Mouse (Mus musculus): ENCODE results near the gene Rras. TPM values are rescaled to one million over a fixed set of nuclear protein-coding genes. Genes with fewer than 3 reads are reported as not detected.

Rras gene
- total and polyA plus RNA-seq, 3 experiments: 5.0 to 24.1 TPM; not detected in 1

- peak overlapping the region; percentile 69 for H3K27ac ChIP-seq (ENCODE audit: control insufficient read depth, low read depth, low read length)
- peaks cover 54% of the 10 kb centered on the region for H3K79me2 ChIP-seq (ENCODE audit: control insufficient read depth, insufficient read depth, low read length, poor library complexity)
- H3K4me1 ChIP-seq (ENCODE audit: control insufficient read depth in 1 of 2, insufficient read depth in 2 of 2, low read length in 2 of 2): peaks cover 0 to 16% of the 10 kb centered on the region in 2 experiments; a peak in 3 of 4 replicates
- H3K9me3 ChIP-seq (replicated peaks; ENCODE audit: insufficient read depth, low read length): no peaks in the 10 kb centered on the region
- TF ChIP-seq USF1 (IDR thresholded peaks at IDR 0.05; ENCODE audit: low read depth, low read length) (peak; percentile 40; the same call in 1 of the 2 replicates), TAL1 (IDR thresholded peaks at IDR 0.05; ENCODE audit: low read length) (peak; percentile 58), CHD2 (IDR thresholded peaks at IDR 0.05; ENCODE audit: low read length) (no peak), ZNF384 (IDR thresholded peaks at IDR 0.05; ENCODE audit: low read depth, low read length) (peak; percentile 82), BHLHE40 (IDR thresholded peaks at IDR 0.05; ENCODE audit: borderline replicate concordance, low read depth, low read length) (no peak), EP300 (IDR thresholded peaks at IDR 0.05; ENCODE audit: low read depth in 1 of 2, low read length in 2 of 2) (0 out of 4 replicates have a peak, but pooled peaks have one; percentile 13 to 19), GABPA (IDR thresholded peaks at IDR 0.05; ENCODE audit: low read depth, low read length) (no peak), POLR2A (IDR thresholded peaks at IDR 0.05; ENCODE audit: control insufficient read depth in 1 of 2, insufficient read depth in 1 of 2, low read depth in 1 of 2, low read length in 2 of 2, poor library complexity in 1 of 2) (peak in 1 of 2 experiments; percentile 51; a peak in 2 of 4 replicates), TBP (IDR thresholded peaks at IDR 0.05; ENCODE audit: low read depth, low read length) (peak; percentile 46; the same call in 1 of the 2 replicates), NELFE (IDR thresholded peaks at IDR 0.05; ENCODE audit: low read depth, low read length) (0 out of 2 replicates have a peak, but pooled peaks have one; percentile 32), GATA1 (IDR thresholded peaks at IDR 0.05; ENCODE audit: low read depth, low read length) (peak; percentile 39), MAX (IDR thresholded peaks at IDR 0.05; ENCODE audit: low read length) (no peak), POLR2AphosphoS2 (IDR thresholded peaks at IDR 0.05; ENCODE audit: low read length) (no peak), CHD1 (IDR thresholded peaks at IDR 0.05; ENCODE audit: low read depth, low read length) (no peak), USF2 (IDR thresholded peaks at IDR 0.05; ENCODE audit: borderline replicate concordance in 1 of 2, insufficient read depth in 1 of 2, low read depth in 1 of 2, low read length in 2 of 2) (no peak)
- peak; percentile 88 for DNase-seq (ENCODE audit: low read depth, low spot score)
- peak overlapping the region; percentile 57 for H3K9ac ChIP-seq (ENCODE audit: control insufficient read depth, low read depth, low read length, poor library complexity, severe bottlenecking)
- no peaks in the 10 kb centered on the region for H3K27me3 ChIP-seq (ENCODE audit: control insufficient read depth in 1 of 2, insufficient read depth in 2 of 2, low read length in 2 of 2)
- peak overlapping the region; percentile 8 to 23 for H3K4me3 ChIP-seq (ENCODE audit: control insufficient read depth in 1 of 2, insufficient read depth in 1 of 2, low read depth in 2 of 2, low read length in 2 of 2)
- peaks cover 0 to 16% of the 10 kb centered on the region in 2 experiments; a peak in 2 of 4 replicates for H3K36me3 ChIP-seq (ENCODE audit: control insufficient read depth in 1 of 2, insufficient read depth in 2 of 2, low read length in 2 of 2)
Measured at GRCm38 (mm10) chr7:45067190-45067999, 49.6 kb downstream of the Rras start.

- peak overlapping the region; percentile 57 for H3K9ac ChIP-seq (ENCODE audit: control insufficient read depth, low read depth, low read length, poor library complexity, severe bottlenecking)
- H3K27ac ChIP-seq (ENCODE audit: control insufficient read depth, low read depth, low read length): peak overlapping the region; percentile 69
- no peaks in the 10 kb centered on the region for H3K27me3 ChIP-seq (ENCODE audit: control insufficient read depth in 1 of 2, insufficient read depth in 2 of 2, low read length in 2 of 2)
- peak overlapping the region; percentile 8 to 23; a peak in 3 of 4 replicates for H3K4me3 ChIP-seq (ENCODE audit: control insufficient read depth in 1 of 2, insufficient read depth in 1 of 2, low read depth in 2 of 2, low read length in 2 of 2)
- H3K9me3 ChIP-seq (replicated peaks; ENCODE audit: insufficient read depth, low read length): no peaks in the 10 kb centered on the region
- peaks cover 0 to 16% of the 10 kb centered on the region in 2 experiments; a peak in 2 of 4 replicates for H3K36me3 ChIP-seq (ENCODE audit: control insufficient read depth in 1 of 2, insufficient read depth in 2 of 2, low read length in 2 of 2)
- peak; percentile 90 for DNase-seq (ENCODE audit: low read depth, low spot score)
- peaks cover 53% of the 10 kb centered on the region for H3K79me2 ChIP-seq (ENCODE audit: control insufficient read depth, insufficient read depth, low read length, poor library complexity)
- peaks cover 0 to 16% of the 10 kb centered on the region in 2 experiments; a peak in 3 of 4 replicates for H3K4me1 ChIP-seq (ENCODE audit: control insufficient read depth in 1 of 2, insufficient read depth in 2 of 2, low read length in 2 of 2)
- TF ChIP-seq JUND (IDR thresholded peaks at IDR 0.05; ENCODE audit: low read depth, low read length): no peak
- no peak for TF ChIP-seq POLR2AphosphoS2 (IDR thresholded peaks at IDR 0.05; ENCODE audit: low read length)
- no peak for TF ChIP-seq ZMIZ1 (IDR thresholded peaks at IDR 0.05; ENCODE audit: low read depth, low read length)
- peak; percentile 87 for TF ChIP-seq USF1 (IDR thresholded peaks at IDR 0.05; ENCODE audit: low read depth, low read length)
- peak; percentile 88 for TF ChIP-seq RCOR1 (IDR thresholded peaks at IDR 0.05; ENCODE audit: low read depth, low read length)
- TF ChIP-seq MYB (IDR thresholded peaks at IDR 0.05; ENCODE audit: low read depth, low read length): no peak
- TF ChIP-seq USF2 (IDR thresholded peaks at IDR 0.05; ENCODE audit: borderline replicate concordance in 1 of 2, insufficient read depth in 1 of 2, low read depth in 1 of 2, low read length in 2 of 2): peak in 1 of 2 experiments; percentile 45; a peak in 1 of 4 replicates
- no peak for TF ChIP-seq MAFK (IDR thresholded peaks at IDR 0.05; ENCODE audit: borderline replicate concordance, low read depth, low read length)
- peak; percentile 69 for TF ChIP-seq RAD21 (IDR thresholded peaks at IDR 0.05; ENCODE audit: low read depth, low read length)
- TF ChIP-seq EP300 (IDR thresholded peaks at IDR 0.05; ENCODE audit: low read depth in 1 of 2, low read length in 2 of 2): no peak
- TF ChIP-seq HCFC1 (IDR thresholded peaks at IDR 0.05; ENCODE audit: low read depth, low read length): peak; percentile 60
- TF ChIP-seq MEF2A (IDR thresholded peaks at IDR 0.05; ENCODE audit: extremely low read depth, insufficient replicate concordance, low read depth, low read length, poor library complexity, severe bottlenecking): no peak
- no peak for TF ChIP-seq POLR2A (IDR thresholded peaks at IDR 0.05; ENCODE audit: control insufficient read depth in 1 of 2, insufficient read depth in 1 of 2, low read depth in 1 of 2, low read length in 2 of 2, poor library complexity in 1 of 2)
- no peak for TF ChIP-seq TAL1 (IDR thresholded peaks at IDR 0.05; ENCODE audit: low read length)
- no peak for TF ChIP-seq E2F4 (IDR thresholded peaks at IDR 0.05; ENCODE audit: borderline replicate concordance, low read depth, low read length)
- no peak for TF ChIP-seq ZKSCAN1 (IDR thresholded peaks at IDR 0.05; ENCODE audit: low read depth, low read length)
- TF ChIP-seq SIN3A (IDR thresholded peaks at IDR 0.05; ENCODE audit: low read length): peak; percentile 98
- TF ChIP-seq CHD2 (IDR thresholded peaks at IDR 0.05; ENCODE audit: low read length): no peak
- peak; percentile 67 for TF ChIP-seq SMC3 (IDR thresholded peaks at IDR 0.05; ENCODE audit: low read depth, low read length)
- no peak for TF ChIP-seq POLR2AphosphoS5 (IDR thresholded peaks at IDR 0.05; ENCODE audit: borderline replicate concordance, low read depth, low read length)
- peak; percentile 14; the same call in 1 of the 2 replicates for TF ChIP-seq NELFE (IDR thresholded peaks at IDR 0.05; ENCODE audit: low read depth, low read length)
Measured at GRCm38 (mm10) chr7:45068000-45068318, 50.2 kb downstream of the Rras start.

Measured in MEL (cell line).